Comparison of ENCODE assay signal across 13 mouse cellular contexts in genomic region chr2:34086130-34086529, GRCm38 (mm10).
DNase-seq lines count a peak whose midpoint lies in the region; ATAC-seq and TF ChIP-seq lines count a peak whose summit lies in the region.
"Had no signal": no experiment of that assay in that cellular context is flagged by ENCODE, and none has a peak within 500 bp of the region (broad histone marks: within the 10 kb centered on the region; RNA-seq: fewer than 3 reads in every experiment).

No protein-coding gene starts in this region.

- no peak overlapping the region for H3K27ac ChIP-seq in left cerebral cortex, adult 2 months
- no peak overlapping the region for H3K27ac ChIP-seq in forebrain, embryonic 16.5 days (ENCODE audit: low read length)
- no peak overlapping the region for H3K27ac ChIP-seq in limb, embryonic 10.5 days
- H3K27ac ChIP-seq: limb, embryonic 15.5 days had no signal

- no peak overlapping the region for H3K9ac ChIP-seq in forebrain, embryonic 16.5 days (replicated peaks; ENCODE audit: low read depth, low read length)
- H3K9ac ChIP-seq: limb, embryonic 15.5 days had no signal

- WGBS in forebrain, embryonic 16.5 days, result 33% methylated on average over 3 of the region's 3 CpGs
- 87% methylated on average over 3 of the region's 3 CpGs for WGBS in limb, embryonic 10.5 days

- H3K9me3 ChIP-seq in forebrain, embryonic 16.5 days (ENCODE audit: control insufficient read depth, low read length), result no peaks in the 10 kb centered on the region
- H3K9me3 ChIP-seq in limb, embryonic 10.5 days (replicated peaks), result no peaks in the 10 kb centered on the region
- H3K9me3 ChIP-seq: limb, embryonic 15.5 days had no signal

- no peak for TF ChIP-seq CTCF in left cerebral cortex, adult 2 months (IDR thresholded peaks at IDR 0.05)

- ATAC-seq in forebrain, embryonic 16.5 days, result peak; percentile 62

- H3K4me2 ChIP-seq in forebrain, embryonic 16.5 days (ENCODE audit: low read length), result no peak overlapping the region
- H3K4me2 ChIP-seq: limb, embryonic 15.5 days had no signal

- peak; percentile 83 to 91 for DNase-seq in cerebellum, postnatal 14 days
- no peak for DNase-seq in cerebellum, adult 8-10 months
- DNase-seq in left cerebral cortex, adult 11 months (ENCODE audit: low spot score), result peak; percentile 29
- no peak for DNase-seq in left cerebral cortex, adult 2 months (ENCODE audit: extremely low spot score in 1 of 2, low spot score in 2 of 2)
- DNase-seq in left cerebral cortex, postnatal 14 days (ENCODE audit: low spot score in 2 of 2), result peak; percentile 44 to 73
- DNase-seq in thymus, postnatal 10 days (ENCODE audit: low spot score in 2 of 2), result no peak
- no peak for DNase-seq in limb, embryonic 10.5 days (ENCODE audit: low spot score)
- DNase-seq: heart, adult 18-20 months; kidney, adult 18-20 months; lung, adult 2 months had no signal

- intact Hi-C loops in left cerebral cortex, adult 2 months (cut with DNase I), result no loop called here
- intact Hi-C loops in left cerebral cortex, postnatal 14 days (cut with DNase I), result no loop called here

- H3K27me3 ChIP-seq in forebrain, embryonic 16.5 days (replicated peaks; ENCODE audit: control insufficient read depth, insufficient read depth, low read length), result no peaks in the 10 kb centered on the region
- H3K27me3 ChIP-seq in limb, embryonic 10.5 days (ENCODE audit: low read depth, poor library complexity, severe bottlenecking), result no peaks in the 10 kb centered on the region
- H3K27me3 ChIP-seq: limb, embryonic 15.5 days had no signal

- no peaks in the 10 kb centered on the region for H3K36me3 ChIP-seq in forebrain, embryonic 16.5 days (ENCODE audit: control insufficient read depth, insufficient read depth)
- H3K36me3 ChIP-seq in limb, embryonic 10.5 days, result no peaks in the 10 kb centered on the region
- H3K36me3 ChIP-seq: limb, embryonic 15.5 days had no signal

- H3K4me1 ChIP-seq in forebrain, embryonic 16.5 days (replicated peaks; ENCODE audit: control insufficient read depth, insufficient read depth, low read length), result peaks cover 11% of the 10 kb centered on the region
- H3K4me1 ChIP-seq in limb, embryonic 10.5 days, result peaks cover 7% of the 10 kb centered on the region; the same call in 1 of the 2 replicates
- H3K4me1 ChIP-seq: limb, embryonic 15.5 days had no signal

- H3K4me3 ChIP-seq in left cerebral cortex, adult 2 months, result no peak overlapping the region
- no peak overlapping the region for H3K4me3 ChIP-seq in forebrain, embryonic 16.5 days (replicated peaks; ENCODE audit: low read length)
- no peak overlapping the region for H3K4me3 ChIP-seq in limb, embryonic 10.5 days
- H3K4me3 ChIP-seq: limb, embryonic 15.5 days; myocyte had no signal

Comparison
In these comparisons a context has a peak if more than half of its experiments do, and no peak if none do; other contexts are left out.
1. DNase-seq: peak in cerebellum, postnatal 14 days (2 of 2), left cerebral cortex, adult 11 months (single experiment) and left cerebral cortex, postnatal 14 days (2 of 2); none in cerebellum, adult 8-10 months (single experiment), left cerebral cortex, adult 2 months (0 of 2), thymus, postnatal 10 days (0 of 2) and limb, embryonic 10.5 days (single experiment).